ENCODE assay signal across 17 mouse cellular contexts in the genomic region with DNA sequence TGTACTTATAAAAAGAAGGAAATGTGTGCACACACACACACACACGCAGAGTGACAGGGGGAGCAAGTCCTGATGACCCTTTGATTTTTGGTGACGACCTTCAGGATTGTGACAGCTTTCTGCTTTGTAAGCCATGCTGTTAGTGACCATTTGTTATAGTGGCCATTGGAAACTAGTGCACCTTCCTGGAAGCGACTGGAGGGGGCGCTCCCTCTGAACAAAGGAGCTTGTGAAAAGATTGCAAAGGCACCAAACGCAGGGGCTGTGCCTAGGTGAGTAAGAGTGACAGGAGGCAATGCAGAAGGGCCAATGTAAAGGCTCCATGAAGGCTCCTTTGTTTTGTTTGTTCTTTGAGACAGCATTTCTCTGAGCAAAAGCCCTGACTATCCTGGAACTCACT.
DNase-seq lines count a peak whose midpoint lies in the region; ATAC-seq and TF ChIP-seq lines count a peak whose summit lies in the region.
"Had no signal": no experiment of that assay in that cellular context is flagged by ENCODE, and none has a peak within 500 bp of the region (broad histone marks: within the 10 kb centered on the region; RNA-seq: fewer than 3 reads in every experiment).

No protein-coding gene starts in this region.

- WGBS in heart, adult 2 months = 66% methylated on average over 5 of the region's 5 CpGs
- WGBS in liver, postnatal 0 days (ENCODE audit: insufficient replicate concordance) = 60% methylated on average over 5 of the region's 5 CpGs
- WGBS in liver, embryonic 12.5 days (ENCODE audit: insufficient replicate concordance) = 37% methylated on average over 5 of the region's 5 CpGs

- peak; percentile 23 for TF ChIP-seq RAD21 in MEL (IDR thresholded peaks at IDR 0.05; ENCODE audit: low read depth, low read length)

- no peaks in the 10 kb centered on the region for H3K27me3 ChIP-seq in heart, adult 2 months (ENCODE audit: control insufficient read depth, insufficient read depth, low read length)
- H3K27me3 ChIP-seq in liver, postnatal 0 days (ENCODE audit: insufficient read depth, low read length) = no peaks in the 10 kb centered on the region
- H3K27me3 ChIP-seq in liver, embryonic 12.5 days (replicated peaks) = no peaks in the 10 kb centered on the region
- H3K27me3 ChIP-seq in MEL (ENCODE audit: control insufficient read depth in 1 of 2, insufficient read depth in 2 of 2, low read length in 2 of 2) = no peaks in the 10 kb centered on the region
- H3K27me3 ChIP-seq: forebrain, embryonic 13.5 days; heart, embryonic 15.5 days; liver, embryonic 13.5 days had no signal

- no peaks in the 10 kb centered on the region for H3K79me2 ChIP-seq in heart, adult 2 months (replicated peaks; ENCODE audit: control insufficient read depth, insufficient read depth, low read length)
- no peaks in the 10 kb centered on the region for H3K79me2 ChIP-seq in MEL (ENCODE audit: control insufficient read depth, insufficient read depth, low read length, poor library complexity)

- no peak overlapping the region for H3K27ac ChIP-seq in heart, adult 2 months
- H3K27ac ChIP-seq in liver, postnatal 0 days (ENCODE audit: low read depth) = no peak overlapping the region
- no peak overlapping the region for H3K27ac ChIP-seq in liver, embryonic 12.5 days
- H3K27ac ChIP-seq in MEL (ENCODE audit: control insufficient read depth, low read depth, low read length) = no peak overlapping the region
- H3K27ac ChIP-seq: forebrain, embryonic 13.5 days; heart, embryonic 15.5 days; liver, embryonic 13.5 days had no signal

- TF ChIP-seq CTCF in heart, adult 2 months (IDR thresholded peaks at IDR 0.05) = peak; percentile 44
- TF ChIP-seq CTCF in liver, postnatal 0 days (IDR thresholded peaks at IDR 0.05; ENCODE audit: low read depth) = peak; percentile 43
- TF ChIP-seq CTCF in MEL (IDR thresholded peaks at IDR 0.05 in 2 of 3, conservative IDR thresholded peaks at IDR 0.05 in 1 of 3; ENCODE audit: control insufficient read depth in 1 of 3, insufficient read depth in 1 of 3, low read depth in 2 of 3, low read length in 3 of 3, poor library complexity in 1 of 3, severe bottlenecking in 1 of 3) = peak; percentile 28 to 53 (median 50); a peak in 5 of 6 replicates

- no peak overlapping the region for H3K9ac ChIP-seq in heart, adult 2 months (ENCODE audit: low read depth, low read length)
- H3K9ac ChIP-seq in liver, postnatal 0 days (replicated peaks) = no peak overlapping the region
- no peak overlapping the region for H3K9ac ChIP-seq in liver, embryonic 12.5 days
- H3K9ac ChIP-seq in MEL (ENCODE audit: control insufficient read depth, low read depth, low read length, poor library complexity, severe bottlenecking) = no peak overlapping the region
- H3K9ac ChIP-seq: forebrain, embryonic 13.5 days; heart, embryonic 15.5 days; liver, embryonic 13.5 days had no signal

- no peak for TF ChIP-seq EP300 in heart, adult 2 months (IDR thresholded peaks at IDR 0.05; ENCODE audit: insufficient read depth, low read depth, low read length)
- TF ChIP-seq EP300 in liver, postnatal 0 days (IDR thresholded peaks at IDR 0.05; ENCODE audit: low read depth) = no peak
- no peak for TF ChIP-seq EP300 in MEL (IDR thresholded peaks at IDR 0.05; ENCODE audit: low read depth in 1 of 2, low read length in 2 of 2)

- intact Hi-C loops in heart, adult 2 months (cut with DNase I) = no loop called here

- ATAC-seq in liver, postnatal 0 days = no peak
- no peak for ATAC-seq in liver, embryonic 12.5 days
- ATAC-seq: forebrain, embryonic 13.5 days had no signal

- no peak overlapping the region for H3K4me2 ChIP-seq in liver, postnatal 0 days (ENCODE audit: low read depth, low read length)
- H3K4me2 ChIP-seq in liver, embryonic 12.5 days = no peak overlapping the region
- H3K4me2 ChIP-seq: forebrain, embryonic 13.5 days; heart, embryonic 15.5 days; liver, embryonic 13.5 days had no signal

- no peaks in the 10 kb centered on the region for H3K4me1 ChIP-seq in heart, adult 2 months (ENCODE audit: control insufficient read depth, insufficient read depth, low read length)
- H3K4me1 ChIP-seq in liver, postnatal 0 days (ENCODE audit: insufficient read depth) = peaks cover 8% of the 10 kb centered on the region; the same call in 1 of the 2 replicates
- peaks cover 13% of the 10 kb centered on the region for H3K4me1 ChIP-seq in liver, embryonic 12.5 days
- H3K4me1 ChIP-seq in MEL (ENCODE audit: control insufficient read depth in 1 of 2, insufficient read depth in 2 of 2, low read length in 2 of 2) = no peaks in the 10 kb centered on the region
- H3K4me1 ChIP-seq: forebrain, embryonic 13.5 days; liver, embryonic 13.5 days had no signal

- H3K4me3 ChIP-seq in heart, adult 2 months = no peak overlapping the region
- H3K4me3 ChIP-seq in liver, postnatal 0 days (ENCODE audit: low read depth, low read length) = no peak overlapping the region
- no peak overlapping the region for H3K4me3 ChIP-seq in liver, embryonic 12.5 days
- no peak overlapping the region for H3K4me3 ChIP-seq in MEL (ENCODE audit: control insufficient read depth in 1 of 2, insufficient read depth in 1 of 2, low read depth in 2 of 2, low read length in 2 of 2)
- H3K4me3 ChIP-seq: forebrain, embryonic 13.5 days; heart, embryonic 15.5 days; liver, embryonic 13.5 days had no signal

- H3K9me3 ChIP-seq in liver, postnatal 0 days (ENCODE audit: low read length) = no peaks in the 10 kb centered on the region
- H3K9me3 ChIP-seq in liver, embryonic 12.5 days (replicated peaks) = no peaks in the 10 kb centered on the region
- no peaks in the 10 kb centered on the region for H3K9me3 ChIP-seq in MEL (replicated peaks; ENCODE audit: insufficient read depth, low read length)
- H3K9me3 ChIP-seq: forebrain, embryonic 13.5 days; heart, embryonic 15.5 days; liver, embryonic 13.5 days had no signal

- H3K36me3 ChIP-seq in heart, adult 2 months (ENCODE audit: control insufficient read depth, insufficient read depth, low read length) = no peaks in the 10 kb centered on the region
- no peaks in the 10 kb centered on the region for H3K36me3 ChIP-seq in liver, postnatal 0 days (replicated peaks; ENCODE audit: insufficient read depth, low read length)
- no peaks in the 10 kb centered on the region for H3K36me3 ChIP-seq in liver, embryonic 12.5 days
- no peaks in the 10 kb centered on the region for H3K36me3 ChIP-seq in MEL (ENCODE audit: control insufficient read depth in 1 of 2, insufficient read depth in 2 of 2, low read length in 2 of 2)
- H3K36me3 ChIP-seq: heart, embryonic 15.5 days; liver, embryonic 13.5 days had no signal

- no peak for DNase-seq in heart, adult 2 months
- DNase-seq in heart, adult 9 months (ENCODE audit: low spot score in 2 of 2) = no peak
- DNase-seq in liver, postnatal 0 days = no peak
- DNase-seq in MEL (ENCODE audit: low read depth, low spot score) = peak; percentile 19
- peak; percentile 12 for DNase-seq in naive thymus-derived CD4-positive, alpha-beta T cell, adult 2 months (ENCODE audit: low read depth)
- DNase-seq in adrenal gland, postnatal 10 days = no peak
- no peak for DNase-seq in frontal cortex, postnatal 25 days (ENCODE audit: low spot score in 2 of 2)
- DNase-seq: cerebellum, postnatal 14 days; heart, adult 11 months; kidney, postnatal 25 days; layer of hippocampus, postnatal 36 days; left cerebral cortex, postnatal 4 days; liver, embryonic 13.5 days; right cerebral cortex, postnatal 14 days had no signal

- no peak for TF ChIP-seq POLR2A in heart, adult 2 months (IDR thresholded peaks at IDR 0.05; ENCODE audit: insufficient read depth, low read depth, low read length)
- TF ChIP-seq POLR2A in MEL (IDR thresholded peaks at IDR 0.05; ENCODE audit: control insufficient read depth in 1 of 2, insufficient read depth in 1 of 2, low read depth in 1 of 2, low read length in 2 of 2, poor library complexity in 1 of 2) = no peak

TF ChIP-seq in MEL, 35 proteins besides CTCF, POLR2A, EP300 and RAD21:
- TF ChIP-seq MAX (IDR thresholded peaks at IDR 0.05; ENCODE audit: low read length) = no peak
- no peak for TF ChIP-seq CHD2 (IDR thresholded peaks at IDR 0.05; ENCODE audit: low read length)
- no peak for TF ChIP-seq POLR2AphosphoS5 (IDR thresholded peaks at IDR 0.05; ENCODE audit: borderline replicate concordance, low read depth, low read length)
- no peak for TF ChIP-seq TAL1 (IDR thresholded peaks at IDR 0.05; ENCODE audit: low read length)
- no peak for TF ChIP-seq TBP (IDR thresholded peaks at IDR 0.05; ENCODE audit: low read depth, low read length)
- TF ChIP-seq SMC3 (IDR thresholded peaks at IDR 0.05; ENCODE audit: low read depth, low read length) = peak; percentile 54
- TF ChIP-seq E2F4 (IDR thresholded peaks at IDR 0.05; ENCODE audit: borderline replicate concordance, low read depth, low read length) = no peak
- no peak for TF ChIP-seq NELFE (IDR thresholded peaks at IDR 0.05; ENCODE audit: low read depth, low read length)
TF ChIP-seq in MEL: peak in this region for 1.

Comparison
In these comparisons a context has a peak if more than half of its experiments do, and no peak if none do; other contexts are left out.
1. DNase-seq: peak in MEL (single experiment) and naive thymus-derived CD4-positive, alpha-beta T cell, adult 2 months (single experiment); none in heart, adult 2 months (0 of 2), heart, adult 9 months (0 of 2), liver, postnatal 0 days (single experiment), adrenal gland, postnatal 10 days (single experiment) and frontal cortex, postnatal 25 days (0 of 2).
2. Peak in every context shown above with its lines, with median percentiles within 50 percentile points of each other: CTCF ChIP-seq.